Mouse (Mus musculus) ES-Bruce4 (cell line): ENCODE measurements at regions not wholly inside any gene's neighbourhood (a gene's known extent, or its start where the extent isn't known, plus 50 kb on each side); places are given as distances from the start of the nearest gene placed in this dataset.

ENCODE experiments used
- CTCF ChIP-seq: IDR thresholded peaks from one replicate; pipeline ENCODE4 v1.8.1; 2011; ENCODE audit warnings: low read depth, low read length
- EP300 ChIP-seq: IDR thresholded peaks from 2 replicates; pipeline ENCODE4 v1.6.1; 2011; ENCODE audit warnings: low read depth, low read length; ENCODE audit not compliant: insufficient read depth
- POLR2A ChIP-seq: IDR thresholded peaks from one replicate; pipeline ENCODE4 v1.8.1; 2011; ENCODE audit warnings: low read length; ENCODE audit not compliant: insufficient read depth

- TF ChIP-seq CTCF (no peak), POLR2A (no peak), EP300 (no peak)
Measured at GRCm38 (mm10) chr15:33758771-33759170, 598.9 kb downstream of the 9430069I07Rik start.
